Mouse (Mus musculus) limb, embryonic 15.5 days (tissue): ENCODE results near the gene H2-M10.1. TPM values are rescaled to one million over a fixed set of nuclear protein-coding genes. Genes with fewer than 3 reads are reported as not detected.
"Not testable (repeated sequence)": the region's sequence is repeated elsewhere in the genome, so short reads cannot be mapped to it uniquely, and the experiment has no call there.

Experiments used
- ATAC-seq: fragments of 200-750 bp; cut with Nextera tagmentation; 2 replicates; pipeline ENCODE4 v1.8.0; 2017; ENCODE audit warnings: low read depth, moderate TSS enrichment; ENCODE audit not compliant: insufficient number of reproducible peaks, low FRiP score, low TSS enrichment
- H3K27ac ChIP-seq: fragments of 300-500 bp; sonication (generic); 2 replicates; pipeline ENCODE4 v1.5.1; 2015; ENCODE audit warnings: moderate library complexity, mild to moderate bottlenecking, inconsistent platforms
- H3K27me3 ChIP-seq: fragments of 300-500 bp; sonication (generic); 2 replicates; pipeline ENCODE4 v1.6.1; 2015; ENCODE audit warnings: inconsistent platforms
- H3K36me3 ChIP-seq: fragments of 300-500 bp; sonication (generic); 2 replicates; pipeline ENCODE4 v1.6.1; 2015; ENCODE audit warnings: inconsistent platforms
- H3K4me1 ChIP-seq: fragments of 300-500 bp; sonication (generic); 2 replicates; pipeline ENCODE4 v1.6.1; 2015; ENCODE audit warnings: inconsistent platforms
- H3K4me2 ChIP-seq: fragments of 300-500 bp; sonication (generic); 2 replicates; pipeline ENCODE4 v1.6.1; 2015; ENCODE audit warnings: mild to moderate bottlenecking, inconsistent platforms
- H3K4me3 ChIP-seq: fragments of 300-500 bp; sonication (generic); 2 replicates; pipeline ENCODE4 v1.5.1; 2015; ENCODE audit warnings: mild to moderate bottlenecking, inconsistent platforms
- H3K9ac ChIP-seq: fragments of 300-500 bp; sonication (generic); 2 replicates; pipeline ENCODE4 v1.6.1; 2015; ENCODE audit warnings: inconsistent platforms
- H3K9me3 ChIP-seq: fragments of 300-500 bp; sonication (generic); 2 replicates; pipeline ENCODE4 v1.6.1; 2016; ENCODE audit warnings: inconsistent platforms
- WGBS: fragments of 180-500 bp; shearing (Covaris S2); methylation state at CpG from one replicate; pipeline ENCODE4 v1.1.7; 2015; 5-methylcytosine and 5-hydroxymethylcytosine counted together
- polyA plus RNA-seq: library from polyadenylated mRNA; unstranded; fragments of >200 nt; fragmentation: Nextera tagmentation; extraction: Ambion mirVana; gene quantifications from 2 replicates; pipeline ENCODE4 v1.2.1, GENCODE M21; 2015

The H2-M10.1 gene
- not detected in 2 replicates for polyA plus RNA-seq

DNA sequence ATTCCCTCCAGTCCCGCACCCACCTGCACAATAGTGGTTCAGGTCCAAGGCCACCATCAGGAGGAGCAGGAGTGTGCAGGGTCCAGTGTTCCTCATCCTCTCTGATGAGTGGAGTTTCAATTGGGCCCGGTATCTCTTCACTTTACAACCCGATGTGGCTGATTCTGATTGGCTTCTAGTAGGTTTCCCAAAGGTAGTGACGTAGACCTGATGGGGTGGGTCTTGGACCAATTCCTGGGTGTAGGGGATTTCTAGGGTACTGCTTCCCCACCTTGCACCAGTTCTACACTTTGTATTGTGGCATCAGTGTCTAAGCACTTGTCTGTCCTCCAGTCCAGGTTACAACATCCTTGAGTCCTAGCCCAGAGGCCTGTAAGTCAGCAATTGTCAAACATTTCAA lies at the start of gene H2-M10.1:
H2-M10.1 (minus strand) TSS at position 101 of the 400 bp plus-strand sequence.
- no peaks in the 10 kb centered on the region for H3K36me3 ChIP-seq
- 89% methylated on average over 4 of the region's 4 CpGs for WGBS
- no peak within 1 kb of the TSS for H3K27ac ChIP-seq
- no peaks in the 10 kb centered on the region for H3K9me3 ChIP-seq
- H3K27me3 ChIP-seq = no peaks in the 10 kb centered on the region
- H3K4me1 ChIP-seq = no peaks in the 10 kb centered on the region
- H3K9ac ChIP-seq = no peak within 1 kb of the TSS
- no peak within 1 kb of the TSS for H3K4me3 ChIP-seq
- H3K4me2 ChIP-seq = no peak within 1 kb of the TSS
- no peak for ATAC-seq

DNA sequence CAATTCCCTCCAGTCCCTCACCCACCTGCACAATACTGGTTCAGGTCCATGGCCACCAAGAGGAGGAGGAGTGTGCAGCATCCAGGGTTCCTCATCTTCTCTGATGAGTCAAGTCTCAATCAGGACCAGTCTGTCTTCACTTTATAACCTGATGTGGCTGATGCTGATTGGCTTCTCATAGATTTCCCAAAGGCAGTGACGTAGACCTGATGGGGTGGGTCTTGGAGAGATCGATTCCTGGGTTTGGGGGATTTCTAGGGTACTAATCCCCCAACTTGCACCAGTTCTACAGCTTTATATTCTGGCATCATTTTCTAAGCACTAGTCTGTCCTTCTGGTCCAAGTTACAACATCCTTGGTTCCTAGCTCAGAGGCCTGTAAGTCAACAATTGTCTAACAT lies 42.4 kb upstream of the H2-M10.1 start, which contains the start of gene H2-M10.3:
H2-M10.3 (minus strand) TSS at position 101 of the 400 bp plus-strand sequence.
- WGBS = 87% methylated on average over 2 of the region's 2 CpGs
- ATAC-seq, H3K4me3 ChIP-seq: not testable (repeated sequence)

DNA sequence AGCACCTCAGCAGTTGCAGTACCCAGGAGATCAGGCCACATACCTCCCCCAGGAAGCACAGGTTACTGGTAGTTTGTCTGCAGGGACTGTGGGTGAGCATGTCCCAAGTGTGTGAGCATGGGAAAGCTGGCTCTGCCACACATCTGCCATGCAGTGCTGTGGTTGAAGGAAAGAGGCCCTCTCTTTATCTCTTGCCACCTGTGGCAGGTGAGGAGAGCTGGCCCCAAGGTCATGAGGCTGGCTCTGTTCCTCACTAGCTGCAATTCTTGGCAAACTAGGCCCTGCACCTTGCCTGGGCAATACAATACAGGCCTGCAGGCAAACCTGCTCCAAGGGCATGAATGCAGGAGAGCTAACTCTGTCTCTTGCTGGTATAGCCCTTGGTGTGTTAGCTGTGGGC lies 36.4 kb upstream of the H2-M10.1 start:
- not testable (repeated sequence) for H3K9ac ChIP-seq, H3K4me3 ChIP-seq, H3K36me3 ChIP-seq, H3K4me2 ChIP-seq, H3K4me1 ChIP-seq, H3K9me3 ChIP-seq, ATAC-seq, H3K27ac ChIP-seq, H3K27me3 ChIP-seq

More for the DNA sequence above, 42.4 kb upstream of the H2-M10.1 start, which contains the start of gene H2-M10.3:
- not testable (repeated sequence) for H3K36me3 ChIP-seq, H3K9me3 ChIP-seq, H3K9ac ChIP-seq, H3K4me1 ChIP-seq, H3K27ac ChIP-seq, H3K4me2 ChIP-seq, H3K27me3 ChIP-seq

DNA sequence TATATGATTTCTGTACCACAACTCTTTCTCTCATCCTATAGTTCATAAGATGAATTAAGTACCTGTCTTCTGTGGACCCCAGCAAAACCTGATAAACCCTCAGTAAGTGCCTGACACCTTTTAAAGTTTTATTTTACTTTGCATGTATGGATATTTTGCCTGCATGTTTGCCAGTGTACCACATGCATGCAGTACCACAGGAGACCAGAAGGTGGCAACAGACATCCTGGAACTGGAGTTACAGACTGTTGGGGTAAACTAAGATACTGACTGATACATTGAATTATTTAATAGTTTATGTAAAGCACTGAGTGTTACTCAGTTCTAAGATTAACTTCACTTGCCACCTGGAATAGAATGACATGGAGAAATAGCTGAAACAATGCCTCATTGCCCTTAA lies 31.6 kb upstream of the H2-M10.1 start:
- not testable (repeated sequence) for ATAC-seq, H3K9ac ChIP-seq, H3K4me2 ChIP-seq, H3K27me3 ChIP-seq, H3K36me3 ChIP-seq, H3K27ac ChIP-seq, H3K9me3 ChIP-seq, H3K4me3 ChIP-seq, H3K4me1 ChIP-seq

DNA sequence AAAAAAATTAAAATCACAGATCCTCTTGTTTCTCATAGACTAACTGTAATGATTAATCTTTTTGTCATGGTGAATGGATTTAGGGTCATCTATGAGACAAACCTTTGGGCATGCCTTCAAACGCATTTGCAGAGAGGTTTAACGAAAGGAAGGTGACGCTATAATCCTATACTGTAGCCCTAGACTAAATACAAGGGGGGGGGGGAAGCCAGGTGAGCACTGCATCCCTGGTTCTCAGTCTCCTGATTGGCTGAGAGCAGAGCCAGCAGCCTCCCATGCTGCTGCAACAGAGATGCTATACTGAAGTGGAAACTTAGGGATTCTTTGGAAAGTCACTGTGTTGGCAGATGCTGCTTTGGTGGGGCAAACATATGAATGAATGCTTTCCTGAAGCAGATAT lies 29.8 kb upstream of the H2-M10.1 start:
- Histone ChIP-seq H3K4me2 (no peak overlapping the region), H3K9me3 (no peaks in the 10 kb centered on the region), H3K27me3 (no peaks in the 10 kb centered on the region), H3K4me1 (no peaks in the 10 kb centered on the region), H3K4me3 (no peak overlapping the region), H3K27ac (no peak overlapping the region), H3K36me3 (no peaks in the 10 kb centered on the region), H3K9ac (no peak overlapping the region)
- 36% methylated on average over 3 of the region's 3 CpGs for whole genome bisulfite sequencing
- no peak for ATAC-seq

DNA sequence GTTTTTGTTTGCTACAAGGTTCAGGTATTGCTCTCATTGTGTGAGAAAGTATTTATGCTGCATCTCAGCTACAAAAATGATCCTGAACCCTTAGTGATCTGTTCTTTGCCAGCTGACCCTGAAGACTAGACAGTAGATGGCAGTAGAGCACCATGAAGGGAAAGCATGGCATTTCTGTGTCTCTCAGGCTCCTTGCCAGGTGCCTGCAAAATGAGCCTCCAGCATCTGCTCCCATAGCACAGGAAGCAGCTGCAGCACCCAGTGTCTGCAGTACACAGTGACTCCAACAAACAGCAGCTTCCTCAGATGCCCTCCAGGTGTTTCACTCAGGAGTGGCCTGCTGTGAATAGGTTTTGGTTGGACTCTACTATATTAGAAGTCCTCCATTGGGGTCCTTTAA lies 29.4 kb upstream of the H2-M10.1 start:
- not testable (repeated sequence) for ATAC-seq

DNA sequence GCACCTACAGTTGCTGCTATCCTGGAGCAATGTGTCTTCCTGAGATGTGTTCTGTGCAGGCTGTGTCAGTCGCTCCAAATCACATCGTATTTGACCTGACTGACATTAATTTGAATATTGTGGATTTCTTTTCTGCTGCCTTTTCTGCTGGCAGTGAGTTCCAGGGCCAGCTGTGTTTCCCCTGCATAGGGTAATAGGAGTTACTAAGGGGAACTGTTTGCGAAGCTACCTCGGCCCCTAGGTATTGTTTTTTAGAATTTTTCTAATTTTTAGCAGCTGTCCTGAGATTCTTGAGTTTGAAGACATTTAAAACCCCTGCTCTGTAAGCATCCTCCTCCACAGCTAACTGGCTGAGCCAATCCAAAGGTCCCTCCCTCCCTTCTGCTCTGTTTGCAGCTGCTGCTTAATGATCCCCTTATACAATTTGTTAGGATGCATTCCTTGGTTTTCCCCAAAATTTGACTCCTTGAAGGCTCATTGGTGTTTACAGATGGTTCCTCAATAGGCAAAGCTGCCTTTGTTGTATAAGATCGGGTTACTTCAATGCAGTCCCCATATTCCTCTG lies 10.2 kb downstream of the H2-M10.1 start:
- no peaks in the 10 kb centered on the region for H3K4me1 ChIP-seq
- ATAC-seq = no peak
- H3K9ac ChIP-seq = no peak overlapping the region

More for the DNA sequence above, 29.4 kb upstream of the H2-M10.1 start:
- not testable (repeated sequence) for H3K4me3 ChIP-seq, H3K36me3 ChIP-seq, H3K27ac ChIP-seq, H3K9me3 ChIP-seq, H3K4me1 ChIP-seq, H3K9ac ChIP-seq, H3K27me3 ChIP-seq, H3K4me2 ChIP-seq

DNA sequence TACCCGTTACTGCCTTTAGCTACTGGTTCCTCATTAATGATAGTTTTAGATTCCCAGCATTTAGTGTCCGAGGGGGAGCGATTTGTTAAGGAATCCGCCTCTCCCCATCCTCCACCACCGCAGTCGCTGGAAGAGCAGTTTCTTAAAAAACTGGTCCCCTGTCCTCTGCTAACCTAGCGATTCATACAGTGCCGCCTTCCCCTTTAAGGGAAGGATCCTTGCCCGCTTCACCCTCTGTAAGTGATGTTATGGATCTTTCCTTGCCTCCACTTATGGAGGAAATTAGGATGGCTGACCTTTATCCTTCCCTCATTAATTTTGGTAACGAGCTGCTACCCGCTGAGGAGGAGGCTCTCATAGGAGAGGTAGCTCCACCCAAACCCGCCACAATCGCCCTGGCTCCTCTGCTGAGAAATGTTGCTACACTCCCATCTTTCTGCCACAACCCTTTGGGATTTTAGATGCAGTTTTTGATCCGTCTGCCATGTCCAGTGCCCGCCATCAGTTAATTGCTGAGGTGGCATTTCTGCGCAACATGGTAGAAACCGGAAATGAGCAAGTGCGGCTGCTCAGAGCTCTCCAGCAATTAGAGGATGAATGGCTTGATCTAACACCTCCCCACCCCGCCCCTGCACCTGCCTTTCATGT lies 10.8 kb downstream of the H2-M10.1 start:
- under 1% methylated on average over 19 of the region's 19 CpGs for WGBS
- no peaks in the 10 kb centered on the region for H3K9me3 ChIP-seq
- peak overlapping the region; percentile 41 for H3K4me3 ChIP-seq
- H3K4me2 ChIP-seq = peak overlapping the region; percentile 50
- no peak for ATAC-seq
- no peaks in the 10 kb centered on the region for H3K36me3 ChIP-seq
- no peak overlapping the region for H3K27ac ChIP-seq
- peak overlapping the region; percentile 4; the same call in 1 of the 2 replicates for H3K9ac ChIP-seq
- no peaks in the 10 kb centered on the region for H3K4me1 ChIP-seq
- no peaks in the 10 kb centered on the region for H3K27me3 ChIP-seq

More for the DNA sequence above, 10.2 kb downstream of the H2-M10.1 start:
- 18% methylated on average over 5 of the region's 5 CpGs for WGBS
- Histone ChIP-seq H3K4me3 (peak overlapping the region; percentile 41), H3K27ac (no peak overlapping the region), H3K36me3 (no peaks in the 10 kb centered on the region), H3K27me3 (no peaks in the 10 kb centered on the region), H3K9me3 (no peaks in the 10 kb centered on the region), H3K4me2 (peak overlapping the region; percentile 50)

DNA sequence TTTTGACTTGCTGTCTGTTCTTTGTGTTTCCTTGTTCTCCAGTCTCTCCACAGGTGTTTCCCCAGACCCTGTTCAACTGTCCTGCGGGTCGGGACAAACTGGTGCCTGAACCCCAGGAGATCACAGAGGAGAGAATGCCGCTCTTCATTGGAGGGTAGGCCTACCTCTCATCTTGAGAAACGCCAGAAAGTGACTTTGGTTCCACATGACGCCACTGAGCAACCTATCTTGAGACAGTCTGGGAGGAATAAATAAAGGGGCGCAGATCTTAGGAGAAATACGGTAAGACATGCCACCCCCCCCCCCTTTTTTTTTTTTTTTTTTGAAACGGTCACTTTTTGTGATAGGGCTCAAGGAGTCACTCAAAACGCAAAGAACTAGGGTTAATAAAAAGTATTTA lies 11.4 kb downstream of the H2-M10.1 start:
- H3K9me3 ChIP-seq = no peaks in the 10 kb centered on the region
- H3K27me3 ChIP-seq = no peaks in the 10 kb centered on the region
- H3K4me3 ChIP-seq = peak overlapping the region; percentile 41
- peak overlapping the region; percentile 50 for H3K4me2 ChIP-seq
- H3K4me1 ChIP-seq = no peaks in the 10 kb centered on the region
- 3% methylated on average over 9 of the region's 9 CpGs for WGBS
- H3K9ac ChIP-seq = no peak overlapping the region
- no peaks in the 10 kb centered on the region for H3K36me3 ChIP-seq
- H3K27ac ChIP-seq = no peak overlapping the region
- no peak for ATAC-seq

DNA sequence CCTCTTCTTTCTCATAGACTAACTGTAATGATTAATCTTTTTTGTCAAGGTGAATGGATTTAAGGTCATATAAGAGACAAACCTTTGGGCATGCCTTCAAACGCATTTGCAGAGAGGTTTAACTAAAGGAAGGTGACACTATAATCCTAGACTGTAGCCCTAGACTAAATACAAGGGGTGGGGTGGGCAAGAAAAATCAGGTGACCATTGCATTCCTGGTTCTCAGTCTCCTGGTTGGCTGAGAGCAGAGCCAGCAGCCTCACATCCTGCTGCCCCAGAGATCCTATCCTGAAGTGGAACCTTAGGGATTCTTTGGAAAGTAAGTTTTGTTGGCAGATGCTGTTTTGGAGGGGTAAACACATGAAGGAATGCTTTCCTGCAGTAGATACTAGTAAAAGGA lies 16.7 kb downstream of the H2-M10.1 start:
- no peak for ATAC-seq
- H3K27me3 ChIP-seq = no peaks in the 10 kb centered on the region
- H3K4me3 ChIP-seq = no peak overlapping the region
- H3K4me1 ChIP-seq = no peaks in the 10 kb centered on the region
- no peak overlapping the region for H3K27ac ChIP-seq
- no peak overlapping the region for H3K9ac ChIP-seq
- H3K9me3 ChIP-seq = no peaks in the 10 kb centered on the region
- H3K36me3 ChIP-seq = no peaks in the 10 kb centered on the region
- 30% methylated on average over 1 of the region's 1 CpGs for WGBS
- H3K4me2 ChIP-seq = no peak overlapping the region

DNA sequence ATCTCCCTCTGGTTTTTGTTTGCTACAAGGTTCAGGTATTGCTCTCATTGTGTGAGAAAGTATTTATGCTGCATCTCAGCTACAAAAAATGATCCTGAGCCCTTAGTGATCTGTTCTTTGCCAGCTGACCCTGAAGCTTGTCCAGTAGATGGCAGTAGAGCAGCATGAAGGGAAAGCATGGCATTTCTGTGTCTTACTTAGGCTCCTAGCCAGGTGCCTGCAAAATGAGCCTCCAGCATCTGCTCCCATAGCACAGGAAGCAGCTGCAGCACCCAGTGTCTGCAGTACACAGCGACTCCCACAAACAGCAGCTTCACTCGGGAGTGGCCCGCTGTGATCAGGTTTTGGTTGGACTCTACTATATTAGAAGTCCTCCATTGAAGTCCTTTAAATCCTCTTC lies 17.1 kb downstream of the H2-M10.1 start:
- not testable (repeated sequence) for ATAC-seq, H3K36me3 ChIP-seq
- 1% methylated on average over 3 of the region's 3 CpGs for whole genome bisulfite sequencing

DNA sequence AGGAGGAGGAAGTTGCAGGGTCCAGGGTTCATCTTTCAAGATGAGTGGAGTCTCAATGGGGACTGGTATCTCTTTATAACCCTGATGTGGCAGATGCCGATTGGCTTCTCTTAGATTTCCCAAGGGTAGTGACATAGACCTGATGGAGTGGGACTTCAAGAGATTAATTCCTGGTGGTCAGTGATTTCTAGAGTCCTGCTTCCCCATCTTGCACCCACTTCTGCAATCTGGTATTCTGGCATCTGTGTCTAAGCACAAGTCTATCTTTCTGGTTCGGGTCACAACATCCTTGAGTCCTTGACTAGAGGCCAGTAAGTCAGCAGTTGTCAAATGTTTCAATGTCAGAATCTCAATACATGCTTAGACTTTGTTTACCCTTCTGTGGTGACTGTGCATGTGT lies 39.6 kb downstream of the H2-M10.1 start, which contains the start of gene H2-M10.2:
H2-M10.2 (minus strand) TSS at position 101 of the 400 bp plus-strand sequence.
- no peak within 1 kb of the TSS for H3K4me2 ChIP-seq
- H3K9ac ChIP-seq = no peak within 1 kb of the TSS
- 92% methylated on average over 2 of the region's 2 CpGs for WGBS
- ATAC-seq = no peak
- no peaks in the 10 kb centered on the region for H3K9me3 ChIP-seq
- no peak within 1 kb of the TSS for H3K27ac ChIP-seq
- peaks cover 8% of the 10 kb centered on the region for H3K36me3 ChIP-seq
- H3K4me1 ChIP-seq = no peaks in the 10 kb centered on the region
- no peak within 1 kb of the TSS for H3K4me3 ChIP-seq
- no peaks in the 10 kb centered on the region for H3K27me3 ChIP-seq

More for the DNA sequence above, 17.1 kb downstream of the H2-M10.1 start:
- H3K9me3 ChIP-seq, H3K4me2 ChIP-seq, H3K27me3 ChIP-seq, H3K9ac ChIP-seq, H3K4me1 ChIP-seq, H3K27ac ChIP-seq, H3K4me3 ChIP-seq: not testable (repeated sequence)
